Mouse (Mus musculus) T-cell, adult 66 days (primary cell): Measurements from ENCODE around the gene Acadm. TPM values are rescaled to one million over a fixed set of nuclear protein-coding genes. Genes with fewer than 3 reads are reported as not detected.

Experiments
- total RNA-seq, 2 experiments: library from RNA; stranded (reverse); gene quantifications; 3 replicates in 1 of 2; 4 replicates in 1 of 2; pipeline ENCODE4 v1.2.4; 2023

Acadm gene
- total RNA-seq: 10 to 100 TPM; 66.4 to 78.3 TPM

GRCm38 (mm10) chr3:153944335-153944990, at the start of gene Acadm:
Gene Acadm (minus strand): TSS chr3:153944632.

GRCm38 (mm10) chr3:153973171-153973948, 28.9 kb upstream of the Acadm start, which contains the start of gene Slc44a5:
Gene Slc44a5 (plus strand): TSS chr3:153973436.

GRCm38 (mm10) chr3:153912546-153913509, 31.6 kb downstream of the Acadm start, which contains the start of gene Rabggtb:
Gene Rabggtb (minus strand): TSS chr3:153913009.

GRCm38 (mm10) chr3:153906136-153906871, 38.1 kb downstream of the Acadm start, which contains the start of gene Msh4:
Gene Msh4 (minus strand): TSS chr3:153906138.

Other genes starting within 250 kb of the Acadm start
- gene St6galnac3, start 219.5 kb downstream of the Acadm start, total RNA-seq: 10 to 100 TPM; 12.0 to 12.4 TPM
- gene Asb17, start 100.4 kb downstream of the Acadm start, total RNA-seq: not detected
- gene Msh4, start 38.5 kb downstream of the Acadm start, total RNA-seq: under 1 TPM; 0.17 to 0.30 TPM
- 10 to 100 TPM; 74.3 to 95.1 TPM for gene Rabggtb, start 31.6 kb downstream of the Acadm start, total RNA-seq
- gene Slc44a5, start 28.8 kb upstream of the Acadm start, total RNA-seq: not detected